Mouse (Mus musculus) bone marrow macrophage, adult 2 months (primary cell): ENCODE data around the gene Aldoc. TPM values are rescaled to one million over a fixed set of nuclear protein-coding genes. Genes with fewer than 3 reads are reported as not detected.

Experiments
- H3K27ac ChIP-seq: 2 replicates; pipeline ENCODE4 v1.5.1; 2012; ENCODE audit warnings: low read depth, low read length; ENCODE audit not compliant: insufficient read depth
- H3K4me1 ChIP-seq: 2 replicates; pipeline ENCODE4 v1.6.1; 2012; ENCODE audit warnings: low read length; ENCODE audit not compliant: control insufficient read depth, insufficient read depth
- H3K4me3 ChIP-seq: 2 replicates; pipeline ENCODE4 v1.5.1; 2012; ENCODE audit warnings: mild to moderate bottlenecking, low read length, moderate library complexity; ENCODE audit not compliant: insufficient read depth
- CTCF ChIP-seq: IDR thresholded peaks from 2 replicates; pipeline ENCODE4 v1.5.1; 2012; ENCODE audit warnings: low read depth, mild to moderate bottlenecking, low read length, moderate library complexity
- POLR2A ChIP-seq: IDR thresholded peaks from 2 replicates; pipeline ENCODE4 v1.6.1; 2012; ENCODE audit warnings: mild to moderate bottlenecking, low read depth, low read length, borderline replicate concordance
- polyA plus RNA-seq: library from polyadenylated mRNA; stranded (reverse); fragments of >200 nt; gene quantifications from 2 replicates; pipeline ENCODE4 v1.2.4, GENCODE M21; 2012; ENCODE audit not compliant: missing spikeins, insufficient read depth, insufficient read length

Aldoc gene
- polyA plus RNA-seq, 1 experiment, result 31.0 TPM

DNA sequence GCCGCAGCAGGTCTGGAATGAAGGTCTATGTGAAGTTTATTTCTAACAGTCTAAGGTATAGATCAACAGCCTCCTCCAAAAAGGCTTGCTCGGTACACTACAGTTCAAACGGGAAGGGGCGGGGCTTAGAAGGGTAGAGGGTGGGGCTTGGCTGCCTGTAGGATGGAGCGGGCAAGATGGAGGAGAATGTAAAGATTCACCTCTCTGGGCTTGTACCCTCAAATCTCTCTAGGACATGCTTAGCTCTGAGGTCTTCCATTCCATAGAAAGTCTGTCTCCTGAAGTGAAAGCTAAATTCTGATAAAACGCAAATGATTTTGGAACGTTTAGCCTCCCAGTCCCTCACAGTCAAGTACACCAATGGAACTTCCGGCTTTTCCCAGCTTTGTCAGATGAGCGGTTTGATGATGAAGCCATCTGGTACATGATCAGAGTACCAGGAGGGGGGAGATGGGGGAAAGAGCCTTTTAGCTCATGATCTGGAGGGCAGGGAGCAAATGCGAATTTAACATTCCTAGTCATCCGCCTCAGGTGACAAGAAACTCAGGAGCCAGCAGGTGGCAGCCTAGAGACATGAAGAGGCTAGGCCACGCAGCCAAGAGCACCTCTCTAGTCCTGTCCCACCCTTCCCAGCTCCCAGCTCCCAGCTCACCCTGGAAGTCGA lies 37.5 kb downstream of the Aldoc start:
- no peak for TF ChIP-seq POLR2A
- peak; percentile 76; the same call in 1 of the 2 replicates for TF ChIP-seq CTCF
- Histone ChIP-seq H3K4me1 (peaks cover 9% of the 10 kb centered on the region), H3K4me3 (peak overlapping the region; percentile 40), H3K27ac (no peak overlapping the region)

DNA sequence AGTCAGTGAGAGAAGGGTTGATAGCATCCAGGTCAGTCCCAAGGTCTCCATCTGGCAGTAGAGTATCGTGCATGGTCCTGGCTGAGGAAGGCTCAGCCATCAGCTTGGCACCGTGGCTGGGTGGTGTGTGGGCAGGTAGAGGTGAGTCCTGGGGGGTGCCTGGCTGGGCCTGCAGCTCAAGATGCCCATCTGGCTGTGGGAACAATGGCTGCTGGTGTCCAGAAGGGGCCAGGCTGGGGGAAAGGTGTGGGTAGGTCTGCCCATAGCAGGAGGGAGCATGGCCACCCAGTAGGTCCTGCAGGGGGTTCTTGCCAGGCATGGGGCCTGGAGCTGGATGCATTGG lies 38.0 kb downstream of the Aldoc start:
- TF ChIP-seq POLR2A (no peak), CTCF (no peak)
- Histone ChIP-seq H3K4me1 (peaks cover 9% of the 10 kb centered on the region), H3K4me3 (no peak overlapping the region), H3K27ac (no peak overlapping the region)

DNA sequence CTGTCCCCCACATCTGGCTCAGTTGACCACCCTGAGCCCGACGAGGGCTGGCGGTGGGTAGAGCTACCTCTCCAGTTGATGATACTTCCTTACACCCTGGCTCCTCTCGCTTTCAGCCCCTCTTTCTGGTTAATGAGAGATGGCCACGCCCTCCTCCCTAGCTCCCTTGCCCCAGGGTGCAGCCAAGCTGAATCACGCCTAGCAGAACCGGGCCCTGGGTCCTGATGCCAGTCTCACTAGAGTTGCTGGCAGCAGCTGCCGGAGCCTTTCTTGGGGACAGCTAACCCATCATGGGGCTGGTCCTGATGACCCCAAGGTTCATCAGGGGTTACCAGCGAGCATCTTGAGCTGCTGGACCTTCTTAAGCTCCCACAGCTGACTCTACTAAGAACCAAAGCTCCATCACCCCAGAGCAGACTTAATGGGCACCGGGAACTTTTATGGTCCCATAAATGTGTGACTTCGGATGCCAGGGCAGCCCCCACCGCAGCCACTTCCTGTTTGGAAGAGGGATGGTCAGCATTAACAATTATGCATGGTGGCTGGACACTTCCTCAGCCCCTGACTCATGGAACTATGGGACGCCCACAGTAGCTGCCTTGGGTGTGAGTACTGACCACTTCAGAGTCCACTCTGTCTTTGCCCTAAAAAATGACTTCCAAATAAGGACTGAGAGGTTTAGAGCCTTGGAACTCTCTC lies 40.7 kb downstream of the Aldoc start:
- Histone ChIP-seq H3K4me1 (peaks cover 9% of the 10 kb centered on the region), H3K4me3 (no peak overlapping the region), H3K27ac (no peak overlapping the region)
- TF ChIP-seq CTCF, result no peak
- TF ChIP-seq POLR2A, result no peak

DNA sequence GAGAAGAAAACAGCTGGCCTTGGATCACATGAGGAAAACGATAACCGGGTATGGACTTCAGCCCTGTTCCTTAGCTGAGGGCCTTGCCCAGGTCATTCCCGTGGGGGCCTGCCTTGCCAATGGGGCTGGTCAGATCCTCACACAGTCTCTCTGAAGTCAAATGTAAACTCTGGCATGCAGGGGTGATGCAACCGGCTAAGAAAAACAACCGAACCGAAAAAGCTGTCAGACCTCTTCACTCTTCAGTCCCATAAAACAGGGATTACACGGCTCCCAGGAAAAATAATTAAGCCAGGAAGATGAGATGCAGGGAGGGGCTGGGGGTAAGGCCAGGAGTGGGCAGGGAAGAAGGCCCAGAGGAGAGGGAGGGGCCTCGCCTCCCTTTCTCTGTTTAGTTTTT lies 41.3 kb downstream of the Aldoc start:
- no peak overlapping the region for H3K27ac ChIP-seq

DNA sequence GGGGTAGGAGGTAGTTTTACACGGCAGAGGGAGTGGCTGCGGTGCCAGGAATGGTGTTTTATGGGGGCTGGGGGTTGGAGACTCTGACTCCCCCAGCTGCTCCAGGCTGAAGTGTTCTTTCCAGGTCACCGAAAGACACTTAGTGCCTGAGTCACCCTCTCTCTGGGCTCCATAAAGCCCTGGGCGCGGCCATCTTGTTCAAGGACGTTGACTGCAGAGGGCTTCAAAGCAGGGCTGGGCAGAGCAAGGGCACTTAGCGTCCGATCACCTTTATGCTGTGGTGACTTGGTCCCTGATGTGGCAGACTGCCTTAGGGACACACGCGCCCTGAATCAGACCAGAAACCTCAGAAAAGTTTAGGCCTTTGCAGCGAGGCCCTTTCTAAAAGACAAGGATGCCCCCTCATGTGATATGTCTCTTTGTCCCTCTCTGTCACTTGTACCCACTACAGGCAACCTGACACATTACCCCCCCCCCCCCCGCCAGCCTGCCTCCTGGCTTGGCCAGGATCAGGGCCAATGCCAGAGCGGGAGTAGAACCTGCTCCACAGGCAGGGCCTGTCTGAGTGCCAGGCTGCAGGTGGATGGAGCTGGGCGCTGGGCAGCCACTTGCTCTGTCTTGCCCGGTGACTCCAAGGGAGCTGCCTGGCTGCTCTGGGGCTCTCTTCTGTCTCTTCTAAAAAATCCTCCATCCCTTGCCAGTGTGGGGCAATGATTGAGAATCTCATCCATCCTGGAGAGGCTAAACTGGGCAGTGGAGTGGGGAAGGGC lies 44.9 kb downstream of the Aldoc start:
- Histone ChIP-seq H3K4me3 (no peak overlapping the region), H3K27ac (no peak overlapping the region), H3K4me1 (0 out of 2 replicates have a peak, but pooled peaks cover 2% of the 10 kb centered on the region)
- TF ChIP-seq POLR2A (no peak), CTCF (no peak)

More for the DNA sequence above, 41.3 kb downstream of the Aldoc start:
- no peak for TF ChIP-seq POLR2A
- no peak for TF ChIP-seq CTCF
- Histone ChIP-seq H3K4me1 (peaks cover 9% of the 10 kb centered on the region), H3K4me3 (no peak overlapping the region)

DNA sequence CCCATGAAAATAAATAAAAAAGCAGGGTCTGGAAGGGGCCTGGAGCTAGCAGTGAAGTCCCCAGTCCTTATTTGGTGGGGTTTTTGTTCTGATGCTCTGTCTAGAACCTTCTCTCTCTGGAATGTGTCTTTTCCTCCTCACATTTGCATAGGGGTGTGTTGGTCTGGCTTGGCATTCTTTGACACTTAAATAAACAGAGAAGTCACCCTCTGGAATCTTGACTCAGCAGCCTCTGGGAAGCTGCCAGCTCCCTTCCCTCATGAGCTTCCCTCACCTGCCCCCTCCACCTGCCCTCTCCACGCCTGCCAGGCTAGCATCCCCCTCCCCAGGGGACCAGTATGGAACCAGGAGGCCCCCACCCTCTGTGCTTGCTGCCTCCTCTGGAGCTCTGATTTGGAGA lies 47.6 kb downstream of the Aldoc start:
- H3K4me1 ChIP-seq, result peaks cover 4% of the 10 kb centered on the region
- H3K4me3 ChIP-seq, result no peak overlapping the region
- no peak overlapping the region for H3K27ac ChIP-seq
- TF ChIP-seq CTCF (no peak), POLR2A (no peak)

DNA sequence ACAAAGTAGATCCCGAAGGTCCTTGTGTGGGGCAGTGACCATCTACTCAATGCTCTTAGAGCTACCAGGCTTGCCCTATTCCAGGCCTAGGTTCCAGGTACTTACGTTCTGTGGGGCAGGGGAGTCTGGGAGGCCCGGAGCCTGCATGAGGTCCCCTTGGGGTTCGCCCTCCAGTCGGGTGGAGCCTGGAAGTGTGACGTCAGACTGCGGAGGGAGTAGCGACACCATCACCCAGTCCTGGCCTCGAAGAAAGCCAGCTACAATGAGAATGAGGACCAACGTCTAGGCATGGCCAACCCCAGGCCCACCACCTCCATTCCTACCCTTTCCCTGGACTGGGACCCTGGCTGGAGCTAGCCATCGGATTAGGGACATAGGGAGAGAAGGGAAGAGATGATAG lies 48.9 kb downstream of the Aldoc start:
- peaks cover 12% of the 10 kb centered on the region for H3K4me1 ChIP-seq
- TF ChIP-seq POLR2A (no peak), CTCF (no peak)
- H3K27ac ChIP-seq, result no peak overlapping the region
- no peak overlapping the region for H3K4me3 ChIP-seq

DNA sequence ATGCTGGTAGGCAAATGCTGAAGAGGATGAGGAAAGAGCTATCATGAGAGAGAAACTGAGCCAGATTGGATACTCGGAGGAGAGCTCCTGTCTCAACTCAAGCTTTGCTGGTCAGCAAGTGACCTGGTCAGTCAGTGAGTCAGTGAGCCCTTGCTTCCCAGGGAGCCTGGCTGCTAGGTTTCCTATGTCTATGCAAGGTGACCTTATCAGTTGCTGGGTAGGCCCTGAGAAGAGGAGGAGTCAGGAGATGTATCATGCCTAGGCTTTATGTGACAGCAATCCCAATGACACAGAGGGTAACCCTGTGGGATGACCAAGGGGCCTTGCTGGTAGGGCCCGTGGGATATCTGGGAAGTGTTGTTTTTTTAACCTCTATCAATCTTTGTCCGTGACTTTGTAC lies 49.4 kb downstream of the Aldoc start:
- Histone ChIP-seq H3K4me3 (no peak overlapping the region), H3K4me1 (peaks cover 12% of the 10 kb centered on the region), H3K27ac (no peak overlapping the region)
- TF ChIP-seq CTCF (no peak), POLR2A (no peak)

DNA sequence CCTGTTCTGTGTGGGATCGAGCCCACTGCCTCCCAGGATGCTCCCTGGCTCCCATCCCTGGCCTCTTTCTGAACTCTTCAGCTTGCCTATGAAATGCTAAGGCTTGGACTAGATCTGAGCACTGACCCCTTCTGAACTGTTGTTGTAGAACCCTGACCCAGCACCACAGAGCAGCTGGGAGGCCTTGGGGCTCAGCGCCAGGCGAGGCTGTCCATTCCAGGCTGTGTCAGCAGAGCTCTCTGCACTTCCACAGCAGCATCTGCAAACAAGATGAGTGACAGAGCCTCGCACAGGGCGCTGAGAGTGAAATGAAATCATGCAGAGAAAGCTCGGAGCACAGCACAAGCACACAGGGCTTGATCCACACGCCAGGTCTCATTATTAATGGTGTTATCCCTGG lies 49.8 kb downstream of the Aldoc start:
- Histone ChIP-seq H3K27ac (no peak overlapping the region), H3K4me1 (peaks cover 12% of the 10 kb centered on the region), H3K4me3 (no peak overlapping the region)
- TF ChIP-seq POLR2A (no peak), CTCF (no peak)

DNA sequence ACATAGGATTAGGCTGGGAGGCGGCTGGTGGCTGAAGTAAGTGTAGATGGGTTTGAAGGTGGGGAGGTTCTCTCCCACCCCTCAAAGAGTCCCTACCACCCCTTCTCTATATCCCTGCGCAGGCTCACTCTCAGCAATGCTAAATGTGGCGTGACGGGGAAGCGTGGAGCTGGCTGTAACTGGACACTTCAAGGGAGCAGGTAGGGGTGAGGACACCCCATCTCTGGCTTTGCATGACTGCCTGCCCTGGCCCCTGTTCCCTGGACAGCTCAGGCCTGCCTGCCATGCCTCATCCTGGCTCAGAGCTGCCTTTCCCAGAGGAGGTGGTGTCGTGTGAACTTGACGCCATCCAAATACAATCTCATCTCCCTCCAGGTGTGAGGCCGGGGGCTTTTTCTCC lies 51.4 kb downstream of the Aldoc start:
- Histone ChIP-seq H3K4me3 (no peak overlapping the region), H3K4me1 (peaks cover 12% of the 10 kb centered on the region), H3K27ac (no peak overlapping the region)
- no peak for TF ChIP-seq CTCF
- TF ChIP-seq POLR2A, result no peak

Other genes starting within 250 kb of the Aldoc start
- 18.4 and 19.5 TPM in 2 replicates for gene Eral1, start 242.6 kb upstream of the Aldoc start, polyA plus RNA-seq
- gene Fam222b, start 228.3 kb upstream of the Aldoc start, polyA plus RNA-seq, result 9.7 and 11.4 TPM in 2 replicates
- 0.68 TPM in 1 of 2 replicates, not detected in the other for gene Traf4, start 157.4 kb upstream of the Aldoc start, polyA plus RNA-seq
- gene Nek8, start 146.3 kb upstream of the Aldoc start, polyA plus RNA-seq, result 4.8 and 5.2 TPM in 2 replicates
- gene Tlcd1, start 146.3 kb upstream of the Aldoc start, polyA plus RNA-seq, result 2.2 and 2.5 TPM in 2 replicates
- gene Rpl23a, start 139.4 kb upstream of the Aldoc start, polyA plus RNA-seq, result 867 and 1,013 TPM in 2 replicates
- 28.8 and 30.5 TPM in 2 replicates for gene Rab34, start 134.5 kb upstream of the Aldoc start, polyA plus RNA-seq
- gene Proca1, start 129.6 kb upstream of the Aldoc start, polyA plus RNA-seq, result 0.92 TPM in 1 of 2 replicates, not detected in the other
- 83.1 and 103 TPM in 2 replicates for gene Sdf2, start 77.2 kb upstream of the Aldoc start, polyA plus RNA-seq
- gene Supt6, start 77.0 kb upstream of the Aldoc start, polyA plus RNA-seq, result 33.6 and 39.1 TPM in 2 replicates
- 168 and 187 TPM in 2 replicates for gene 2610507B11Rik, start 61.2 kb upstream of the Aldoc start, polyA plus RNA-seq
- gene BC030499, start 32.1 kb upstream of the Aldoc start, polyA plus RNA-seq, result 3.5 and 4.4 TPM in 2 replicates
- gene Spag5, start 21.4 kb upstream of the Aldoc start, polyA plus RNA-seq, result 19.3 and 28.1 TPM in 2 replicates
- gene Pigs, start 5.4 kb downstream of the Aldoc start, polyA plus RNA-seq, result 80.8 and 85.9 TPM in 2 replicates
- gene Unc119, start 20.5 kb downstream of the Aldoc start, polyA plus RNA-seq, result 35.5 and 38.5 TPM in 2 replicates
- not detected in 2 replicates for gene Foxn1, start 63.6 kb downstream of the Aldoc start, polyA plus RNA-seq
- 0.99 and 1.2 TPM in 2 replicates for gene Slc13a2, start 99.2 kb downstream of the Aldoc start, polyA plus RNA-seq
- gene Slc46a1, start 142.7 kb downstream of the Aldoc start, polyA plus RNA-seq, result 9.1 and 9.7 TPM in 2 replicates
- 1.5 and 2.0 TPM in 2 replicates for gene Sarm1, start 174.8 kb downstream of the Aldoc start, polyA plus RNA-seq
- gene Vtn, start 176.1 kb downstream of the Aldoc start, polyA plus RNA-seq, result not detected in 2 replicates
- gene Sebox, start 180.5 kb downstream of the Aldoc start, polyA plus RNA-seq, result not detected in 2 replicates
- gene Tmem199, start 189.2 kb downstream of the Aldoc start, polyA plus RNA-seq, result 21.9 TPM in 2 replicates
- 26.1 and 27.0 TPM in 2 replicates for gene Poldip2, start 189.2 kb downstream of the Aldoc start, polyA plus RNA-seq
- 30.4 and 32.3 TPM in 2 replicates for gene Tnfaip1, start 213.4 kb downstream of the Aldoc start, polyA plus RNA-seq
- gene Ift20, start 213.4 kb downstream of the Aldoc start, polyA plus RNA-seq, result 42.2 and 46.8 TPM in 2 replicates
- gene Tmem97, start 227.8 kb downstream of the Aldoc start, polyA plus RNA-seq, result 28.5 and 29.2 TPM in 2 replicates